Mouse (Mus musculus): ENCODE measurements around the gene Ube2g2. TPM values are rescaled to one million over a fixed set of nuclear protein-coding genes. Genes with fewer than 3 reads are reported as not detected.

Gene Ube2g2
- polyA plus RNA-seq (2014; fragmentation: Nextera tagmentation; extraction: Ambion mirVana), result 65.9 and 66.0 TPM in 2 replicates

GRCm38 (mm10) chr10:77622055-77622988, at the start of gene Ube2g2:
TSS of gene Ube2g2 (plus strand) at chr10:77622275.
- Histone ChIP-seq H3K27ac (ENCODE audit: low read depth, low read length) (peak within 1 kb of the TSS; percentile 70), H3K4me1 (ENCODE audit: control insufficient read depth, insufficient read depth, low read length) (peaks cover 16% of the 10 kb centered on the region), H3K9me3 (ENCODE audit: control insufficient read depth, low read length) (no peaks in the 10 kb centered on the region), H3K36me3 (ENCODE audit: control insufficient read depth, insufficient read depth, low read length) (no peaks in the 10 kb centered on the region), H3K27me3 (ENCODE audit: control insufficient read depth, insufficient read depth, low read length) (no peaks in the 10 kb centered on the region), H3K4me3 (ENCODE audit: low read depth, low read length) (peak within 1 kb of the TSS; percentile 96), H3K4me2 (ENCODE audit: low read depth) (peak within 1 kb of the TSS; percentile 62), H3K9ac (ENCODE audit: low read length) (peak within 1 kb of the TSS; percentile 96)
- ATAC-seq (ENCODE audit: insufficient read depth, low FRiP score, low TSS enrichment), result peak; percentile 88
- peak; percentile 97 for DNase-seq (ENCODE audit: low spot score)
- 1% methylated on average over 69 of the region's 96 CpGs for WGBS

DNA sequence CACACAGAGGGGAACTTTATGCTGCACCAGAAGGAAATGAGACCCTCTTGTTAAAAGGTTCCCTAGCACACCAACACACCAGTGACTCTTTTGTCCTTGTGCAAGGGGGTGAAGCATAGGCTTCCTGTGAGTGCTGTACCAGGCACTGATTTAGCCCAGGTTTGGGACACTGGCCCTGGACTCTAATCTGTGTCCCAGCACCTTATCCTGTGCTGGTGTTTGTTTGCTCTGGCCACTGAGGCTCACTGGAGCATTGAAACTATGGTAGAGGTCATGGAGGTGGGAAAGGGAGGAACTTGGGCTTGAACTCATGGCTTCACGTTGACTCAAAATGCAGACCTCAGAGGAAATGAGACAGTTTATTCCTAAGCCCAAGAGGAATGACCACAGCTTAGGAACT, 48.9 kb upstream of the Ube2g2 start:
- H3K4me3 ChIP-seq (ENCODE audit: low read depth, low read length), result no peak overlapping the region
- H3K4me1 ChIP-seq (ENCODE audit: control insufficient read depth, insufficient read depth, low read length), result no peaks in the 10 kb centered on the region
- H3K9ac ChIP-seq (ENCODE audit: low read length), result no peak overlapping the region
- no peaks in the 10 kb centered on the region for H3K36me3 ChIP-seq (ENCODE audit: control insufficient read depth, insufficient read depth, low read length)
- no peak for DNase-seq (ENCODE audit: low spot score)
- 88% methylated on average over 1 of the region's 1 CpGs for WGBS
- H3K27ac ChIP-seq (ENCODE audit: low read depth, low read length), result no peak overlapping the region
- no peak for ATAC-seq (ENCODE audit: insufficient read depth, low FRiP score, low TSS enrichment)
- H3K27me3 ChIP-seq (ENCODE audit: control insufficient read depth, insufficient read depth, low read length), result no peaks in the 10 kb centered on the region
- no peak overlapping the region for H3K4me2 ChIP-seq (ENCODE audit: low read depth)
- no peaks in the 10 kb centered on the region for H3K9me3 ChIP-seq (ENCODE audit: control insufficient read depth, low read length)

GRCm38 (mm10) chr10:77580027-77580920, 41.8 kb upstream of the Ube2g2 start:
- Histone ChIP-seq H3K9ac (ENCODE audit: low read length) (no peak overlapping the region), H3K4me2 (ENCODE audit: low read depth) (no peak overlapping the region), H3K36me3 (ENCODE audit: control insufficient read depth, insufficient read depth, low read length) (no peaks in the 10 kb centered on the region), H3K27me3 (ENCODE audit: control insufficient read depth, insufficient read depth, low read length) (no peaks in the 10 kb centered on the region), H3K9me3 (ENCODE audit: control insufficient read depth, low read length) (no peaks in the 10 kb centered on the region), H3K4me3 (ENCODE audit: low read depth, low read length) (no peak overlapping the region), H3K27ac (ENCODE audit: low read depth, low read length) (no peak overlapping the region), H3K4me1 (ENCODE audit: control insufficient read depth, insufficient read depth, low read length) (peaks cover 6% of the 10 kb centered on the region)
- WGBS, result 63% methylated on average over 10 of the region's 10 CpGs
- DNase-seq (ENCODE audit: low spot score) (no peak), ATAC-seq (ENCODE audit: insufficient read depth, low FRiP score, low TSS enrichment) (no peak)

GRCm38 (mm10) chr10:77581023-77581407, 41.1 kb upstream of the Ube2g2 start:
- Histone ChIP-seq H3K9ac (ENCODE audit: low read length) (peak overlapping the region; percentile 84), H3K27me3 (ENCODE audit: control insufficient read depth, insufficient read depth, low read length) (no peaks in the 10 kb centered on the region), H3K36me3 (ENCODE audit: control insufficient read depth, insufficient read depth, low read length) (no peaks in the 10 kb centered on the region), H3K4me3 (ENCODE audit: low read depth, low read length) (peak overlapping the region; percentile 84; the same call in 1 of the 2 replicates), H3K4me1 (ENCODE audit: control insufficient read depth, insufficient read depth, low read length) (peaks cover 6% of the 10 kb centered on the region), H3K4me2 (ENCODE audit: low read depth) (peak overlapping the region; percentile 84), H3K27ac (ENCODE audit: low read depth, low read length) (peak overlapping the region; percentile 30; the same call in 1 of the 2 replicates), H3K9me3 (ENCODE audit: control insufficient read depth, low read length) (no peaks in the 10 kb centered on the region)
- ATAC-seq (ENCODE audit: insufficient read depth, low FRiP score, low TSS enrichment) (peak; percentile 8; the same call in 1 of the 2 replicates), DNase-seq (ENCODE audit: low spot score) (no peak)
- WGBS, result 11% methylated on average over 8 of the region's 8 CpGs

- Histone ChIP-seq H3K27me3 (ENCODE audit: control insufficient read depth, insufficient read depth, low read length) (no peaks in the 10 kb centered on the region), H3K36me3 (ENCODE audit: control insufficient read depth, insufficient read depth, low read length) (no peaks in the 10 kb centered on the region), H3K4me1 (ENCODE audit: control insufficient read depth, insufficient read depth, low read length) (peaks cover 6% of the 10 kb centered on the region), H3K4me2 (ENCODE audit: low read depth) (peak within 1 kb of the TSS; percentile 84), H3K9me3 (ENCODE audit: control insufficient read depth, low read length) (no peaks in the 10 kb centered on the region), H3K4me3 (ENCODE audit: low read depth, low read length) (peak within 1 kb of the TSS; percentile 84), H3K27ac (ENCODE audit: low read depth, low read length) (peak within 1 kb of the TSS; percentile 85), H3K9ac (ENCODE audit: low read length) (peak within 1 kb of the TSS; percentile 84)
- peak; percentile 99 for DNase-seq (ENCODE audit: low spot score)
- WGBS, result under 1% methylated on average over 63 of the region's 64 CpGs
- ATAC-seq (ENCODE audit: insufficient read depth, low FRiP score, low TSS enrichment), result peak; percentile 95
Measured at GRCm38 (mm10) chr10:77581408-77582284, 40.4 kb upstream of the Ube2g2 start, which contains the start of gene Pttg1ip. TSS of gene Pttg1ip (plus strand) at chr10:77581720.

DNA sequence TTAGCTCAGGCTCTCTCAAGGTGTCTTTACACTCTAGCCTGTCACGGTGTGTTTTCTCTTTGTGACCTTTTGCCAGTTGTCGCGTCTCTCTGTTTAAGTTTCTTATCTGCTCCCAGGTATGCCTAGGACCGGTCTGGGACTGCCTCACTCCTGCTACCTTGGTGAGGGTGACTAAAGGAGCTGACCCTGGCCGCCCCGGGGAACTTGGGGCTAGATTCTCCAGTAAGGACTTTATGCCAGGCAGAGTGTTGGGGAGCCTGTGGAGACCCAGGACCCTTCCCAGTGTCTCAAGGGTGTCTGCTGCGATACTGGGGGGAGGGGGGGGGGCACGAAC, 39.8 kb upstream of the Ube2g2 start:
- WGBS, result 16% methylated on average over 8 of the region's 8 CpGs
- no peak for ATAC-seq (ENCODE audit: insufficient read depth, low FRiP score, low TSS enrichment)

DNA sequence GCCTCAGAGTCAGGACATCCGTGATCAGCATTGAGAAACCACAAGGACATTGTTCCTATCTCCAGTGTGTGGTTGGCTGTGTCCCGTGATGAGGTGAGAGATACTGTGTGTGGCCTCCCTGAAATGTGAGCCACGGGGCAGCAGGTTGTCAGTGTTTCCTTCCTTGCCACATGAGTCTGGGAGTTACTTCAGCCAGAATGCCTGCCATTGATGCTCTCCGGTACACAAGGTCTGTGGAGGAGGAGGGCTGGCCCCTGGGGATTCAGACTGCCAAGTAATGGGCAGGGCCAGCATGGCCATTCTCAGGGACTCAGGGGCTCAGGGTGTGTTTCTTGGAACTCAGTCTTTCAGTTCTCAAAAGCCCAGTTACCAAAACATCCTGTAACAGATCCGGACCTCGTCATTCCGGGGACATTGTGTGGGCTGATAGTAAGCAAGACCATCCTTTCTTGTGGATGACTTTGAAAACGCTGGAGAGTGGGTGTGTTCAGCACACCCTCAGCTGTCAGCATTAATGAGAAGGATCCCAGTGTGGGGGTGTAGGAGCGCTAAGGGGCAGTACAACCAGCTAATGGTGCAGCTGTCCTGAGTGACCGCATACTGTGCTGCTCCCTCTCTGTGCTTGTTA, 38.2 kb upstream of the Ube2g2 start:
- Histone ChIP-seq H3K9me3 (ENCODE audit: control insufficient read depth, low read length) (no peaks in the 10 kb centered on the region), H3K9ac (ENCODE audit: low read length) (no peak overlapping the region), H3K4me1 (ENCODE audit: control insufficient read depth, insufficient read depth, low read length) (peaks cover 6% of the 10 kb centered on the region), H3K4me3 (ENCODE audit: low read depth, low read length) (no peak overlapping the region), H3K27ac (ENCODE audit: low read depth, low read length) (no peak overlapping the region), H3K4me2 (ENCODE audit: low read depth) (no peak overlapping the region), H3K27me3 (ENCODE audit: control insufficient read depth, insufficient read depth, low read length) (no peaks in the 10 kb centered on the region), H3K36me3 (ENCODE audit: control insufficient read depth, insufficient read depth, low read length) (peaks cover 2% of the 10 kb centered on the region; the same call in 1 of the 2 replicates)
- DNase-seq (ENCODE audit: low spot score), result no peak
- no peak for ATAC-seq (ENCODE audit: insufficient read depth, low FRiP score, low TSS enrichment)
- WGBS, result 85% methylated on average over 10 of the region's 10 CpGs

More for the DNA sequence above, 39.8 kb upstream of the Ube2g2 start:
- Histone ChIP-seq H3K9ac (ENCODE audit: low read length) (peak overlapping the region; percentile 84), H3K36me3 (ENCODE audit: control insufficient read depth, insufficient read depth, low read length) (no peaks in the 10 kb centered on the region), H3K4me1 (ENCODE audit: control insufficient read depth, insufficient read depth, low read length) (peaks cover 6% of the 10 kb centered on the region), H3K4me3 (ENCODE audit: low read depth, low read length) (peak overlapping the region; percentile 84), H3K27ac (ENCODE audit: low read depth, low read length) (peak overlapping the region; percentile 85), H3K27me3 (ENCODE audit: control insufficient read depth, insufficient read depth, low read length) (no peaks in the 10 kb centered on the region), H3K9me3 (ENCODE audit: control insufficient read depth, low read length) (no peaks in the 10 kb centered on the region), H3K4me2 (ENCODE audit: low read depth) (peak overlapping the region; percentile 84)
- no peak for DNase-seq (ENCODE audit: low spot score)
